Mouse (Mus musculus): ENCODE results near the gene Mier2.

Mier2 gene

GRCm38 (mm10) chr10:79536461-79537080 is 18.4 kb downstream of the Mier2 start:
- POLR2A ChIA-PET, result no interaction called here
- CTCF ChIA-PET, result no interaction called here

GRCm38 (mm10) chr10:79535431-79535830 is 19.6 kb downstream of the Mier2 start:
- CTCF ChIA-PET, result interaction anchor here in 2 of 4 experiments (0.6 kb wide), 2 partner anchors 245 to 1106 kb away, joined by 3 read pairs; no protein-coding TSS in a partner anchor
- POLR2A ChIA-PET, result no interaction called here

- ChIA-PET CTCF (no interaction called here), POLR2A (interaction anchor here in 1 of 4 experiments (1.3 to 2.5 kb wide), 3 partner anchors 12 to 21 kb away, joined by 3 to 8 read pairs (median 5); partner anchors contain the start of gene Mier2)
Observed at GRCm38 (mm10) chr10:79534426-79534825, 20.6 kb downstream of the Mier2 start.

GRCm38 (mm10) chr10:79533126-79533911 is 21.7 kb downstream of the Mier2 start, which contains the start of gene Plpp2:
Plpp2 (minus strand) TSS chr10:79533796.
- POLR2A ChIA-PET, result interaction anchor here (0.6 to 2.5 kb wide), 8 partner anchors 13 to 777 kb away, joined by 3 to 14 read pairs (median 4); partner anchors contain the start of gene Mier2 (in 2 of the 4)
- CTCF ChIA-PET, result interaction anchor here in 2 of 4 experiments (0.5 to 1.2 kb wide), 4 partner anchors 8 to 234 kb away, joined by 3 to 4 read pairs (median 3); no protein-coding TSS in a partner anchor

- ChIA-PET CTCF (interaction anchor here in 3 of 4 experiments (0.5 to 1.2 kb wide), 6 partner anchors 9 to 751 kb away, joined by 3 to 8 read pairs (median 4); no protein-coding TSS in a partner anchor), POLR2A (interaction anchor here in 3 of 4 experiments (0.6 to 2.5 kb wide), 5 partner anchors 20 to 777 kb away, joined by 4 to 14 read pairs (median 5); partner anchors contain the start of gene Mier2 (in 1 of the 3))
Observed at GRCm38 (mm10) chr10:79532678-79533077, 22.3 kb downstream of the Mier2 start.

- ChIA-PET POLR2A (interaction anchor here in 1 of 4 experiments (0.6 kb wide), 1 partner anchor 64 kb away, joined by 3 read pairs; no protein-coding TSS in a partner anchor), CTCF (no interaction called here)
Observed at GRCm38 (mm10) chr10:79531593-79531992, 23.4 kb downstream of the Mier2 start.

GRCm38 (mm10) chr10:79530721-79531120 is 24.3 kb downstream of the Mier2 start:
- ChIA-PET CTCF (no interaction called here), POLR2A (interaction anchor here in 1 of 4 experiments (1.1 kb wide), 1 partner anchor 13 kb away, joined by 3 read pairs; no protein-coding TSS in a partner anchor)

GRCm38 (mm10) chr10:79530241-79530640 is 24.8 kb downstream of the Mier2 start:
- POLR2A ChIA-PET, result interaction anchor here in 1 of 4 experiments (1.1 kb wide), 1 partner anchor 14 kb away, joined by 3 read pairs; no protein-coding TSS in a partner anchor
- CTCF ChIA-PET, result no interaction called here

GRCm38 (mm10) chr10:79528081-79528480 is 26.9 kb downstream of the Mier2 start:
- ChIA-PET CTCF (interaction anchor here in 2 of 4 experiments (0.5 to 0.6 kb wide), 3 partner anchors 9 to 388 kb away, joined by 3 to 4 read pairs (median 3); no protein-coding TSS in a partner anchor), POLR2A (no interaction called here)

- ChIA-PET CTCF (interaction anchor here in 1 of 4 experiments (0.6 kb wide), 1 partner anchor 8 kb away, joined by 3 read pairs; no protein-coding TSS in a partner anchor), POLR2A (no interaction called here)
Observed at GRCm38 (mm10) chr10:79527453-79527845, 27.6 kb downstream of the Mier2 start.

- ChIA-PET CTCF (no interaction called here), POLR2A (interaction anchor here in 1 of 4 experiments (0.5 kb wide), 1 partner anchor 30 kb away, joined by 3 read pairs; no protein-coding TSS in a partner anchor)
Observed at GRCm38 (mm10) chr10:79526661-79527452, 28.1 kb downstream of the Mier2 start.

- ChIA-PET CTCF (no interaction called here), POLR2A (no interaction called here)
Observed at GRCm38 (mm10) chr10:79525456-79526325, 29.3 kb downstream of the Mier2 start.

- CTCF ChIA-PET, result no interaction called here
- POLR2A ChIA-PET, result no interaction called here
Observed at GRCm38 (mm10) chr10:79524433-79524832, 30.6 kb downstream of the Mier2 start.

- ChIA-PET POLR2A (interaction anchor here in 1 of 4 experiments (1.7 kb wide), 1 partner anchor 10 kb away, joined by 4 read pairs; no protein-coding TSS in a partner anchor), CTCF (no interaction called here)
Observed at GRCm38 (mm10) chr10:79506709-79507108, 48.3 kb downstream of the Mier2 start.

GRCm38 (mm10) chr10:79502830-79503644 is 52.0 kb downstream of the Mier2 start:
- ChIA-PET CTCF (no interaction called here), POLR2A (interaction anchor here in 1 of 4 experiments (0.8 kb wide), 1 partner anchor 52 kb away, joined by 3 read pairs; the partner anchor contains the start of gene Mier2)

GRCm38 (mm10) chr10:79496701-79497288 is 58.2 kb downstream of the Mier2 start:
- ChIA-PET CTCF (no interaction called here), POLR2A (interaction anchor here (0.6 to 1.5 kb wide), 12 partner anchors 10 to 547 kb away, joined by 3 to 14 read pairs (median 4); partner anchors contain the start of gene Mier2 (in 1 of the 4))
